Mouse (Mus musculus) natural killer cell, adult 2 months (primary cell): Measurements from ENCODE around the gene Cttnbp2.

Source experiments
- DNase-seq, 2 experiments: peaks; one replicate each; pipeline ENCODE4 v3.0.0; 2022; ENCODE audit warnings: low spot score in 2 of 2

Gene Cttnbp2

GRCm38 (mm10) chr6:18467777-18468176 lies 46.9 kb downstream of the Cttnbp2 start:
- DNase-seq = no peak

GRCm38 (mm10) chr6:18466227-18466626 lies 48.4 kb downstream of the Cttnbp2 start:
- no peak for DNase-seq

GRCm38 (mm10) chr6:18465626-18466025 lies 49.0 kb downstream of the Cttnbp2 start:
- DNase-seq = no peak

GRCm38 (mm10) chr6:18459657-18460056 lies 55.0 kb downstream of the Cttnbp2 start:
- no peak for DNase-seq

GRCm38 (mm10) chr6:18450551-18451193 lies 64.0 kb downstream of the Cttnbp2 start:
- DNase-seq = no peak

- DNase-seq = no peak
Measured at GRCm38 (mm10) chr6:18448078-18448477, 66.6 kb downstream of the Cttnbp2 start.

GRCm38 (mm10) chr6:18446917-18447316 lies 67.7 kb downstream of the Cttnbp2 start:
- no peak for DNase-seq

GRCm38 (mm10) chr6:18446359-18446758 lies 68.3 kb downstream of the Cttnbp2 start:
- DNase-seq = no peak

GRCm38 (mm10) chr6:18445747-18446146 lies 68.9 kb downstream of the Cttnbp2 start:
- DNase-seq = no peak

GRCm38 (mm10) chr6:18442303-18442702 lies 72.3 kb downstream of the Cttnbp2 start:
- DNase-seq = no peak

GRCm38 (mm10) chr6:18440918-18441532 lies 73.6 kb downstream of the Cttnbp2 start:
- DNase-seq = no peak

- no peak for DNase-seq
Measured at GRCm38 (mm10) chr6:18436127-18436812, 78.4 kb downstream of the Cttnbp2 start.

GRCm38 (mm10) chr6:18434828-18435531 lies 79.7 kb downstream of the Cttnbp2 start:
- DNase-seq = no peak

GRCm38 (mm10) chr6:18434355-18434754 lies 80.3 kb downstream of the Cttnbp2 start:
- DNase-seq = no peak

- no peak for DNase-seq
Measured at GRCm38 (mm10) chr6:18432362-18432761, 82.3 kb downstream of the Cttnbp2 start.

GRCm38 (mm10) chr6:18431891-18432290 lies 82.8 kb downstream of the Cttnbp2 start:
- no peak for DNase-seq

- DNase-seq = no peak
Measured at GRCm38 (mm10) chr6:18430062-18430461, 84.6 kb downstream of the Cttnbp2 start.

GRCm38 (mm10) chr6:18424822-18425221 lies 89.8 kb downstream of the Cttnbp2 start:
- no peak for DNase-seq

- DNase-seq = no peak
Measured at GRCm38 (mm10) chr6:18424367-18424766, 90.3 kb downstream of the Cttnbp2 start.

- DNase-seq = no peak
Measured at GRCm38 (mm10) chr6:18423112-18423511, 91.5 kb downstream of the Cttnbp2 start.

- DNase-seq = no peak
Measured at GRCm38 (mm10) chr6:18421561-18421960, 93.1 kb downstream of the Cttnbp2 start.

GRCm38 (mm10) chr6:18420660-18421059 lies 94.0 kb downstream of the Cttnbp2 start:
- no peak for DNase-seq
